ENCODE assay signal across 14 mouse cellular contexts in genomic region chr16:97930231-97930630, GRCm38 (mm10). TPM values are rescaled to one million over a fixed set of nuclear protein-coding genes. Genes with fewer than 3 reads are reported as not detected.
DNase-seq lines count a peak whose midpoint lies in the region; TF ChIP-seq lines count a peak whose summit lies in the region.
"Had no signal": no experiment of that assay in that cellular context is flagged by ENCODE, and none has a peak within 500 bp of the region (broad histone marks: within the 10 kb centered on the region; RNA-seq: fewer than 3 reads in every experiment).

No protein-coding gene starts in this region.

- H3K36me3 ChIP-seq in liver, adult 2 months (ENCODE audit: control insufficient read depth, insufficient read depth, low read length) = no peaks in the 10 kb centered on the region
- H3K36me3 ChIP-seq: embryonic facial prominence, embryonic 12.5 days; heart, embryonic 13.5 days; limb, embryonic 13.5 days; midbrain, embryonic 15.5 days had no signal

- H3K79me2 ChIP-seq in liver, adult 2 months (ENCODE audit: control insufficient read depth, insufficient read depth, low read length) = no peaks in the 10 kb centered on the region

- no peaks in the 10 kb centered on the region for H3K27me3 ChIP-seq in liver, adult 2 months (ENCODE audit: control insufficient read depth, insufficient read depth, low read length)
- H3K27me3 ChIP-seq: embryonic facial prominence, embryonic 12.5 days; heart, embryonic 13.5 days; limb, embryonic 13.5 days; midbrain, embryonic 15.5 days had no signal

- DNase-seq in heart, adult 18-20 months = peak; percentile 58 to 63
- no peak for DNase-seq in heart, postnatal 25 days (ENCODE audit: low spot score)
- peak; percentile 57 for DNase-seq in liver, adult 2 months (ENCODE audit: extremely low read depth, low read depth, low spot score)
- DNase-seq in liver = no peak
- peak; percentile 19 to 39 for DNase-seq in adrenal gland, postnatal 36 days
- peak; percentile 21 for DNase-seq in lung, postnatal 25 days (ENCODE audit: low spot score)
- no peak for DNase-seq in left cerebral cortex, adult 8-10 months (ENCODE audit: low spot score in 2 of 2)
- DNase-seq: cerebellum, adult 8-10 months; right cerebral cortex, adult 18-20 months had no signal

- intact Hi-C loops in heart, postnatal 25 days (cut with DNase I) = no loop called here

- H3K27ac ChIP-seq in liver, adult 2 months (replicated peaks; ENCODE audit: insufficient read depth, low read depth, low read length) = peak overlapping the region; percentile 52
- H3K27ac ChIP-seq: embryonic facial prominence, embryonic 12.5 days; heart, embryonic 13.5 days; limb, embryonic 13.5 days; midbrain, embryonic 15.5 days had no signal

- H3K9ac ChIP-seq in liver, adult 2 months (ENCODE audit: low read depth, low read length) = no peak overlapping the region
- H3K9ac ChIP-seq: embryonic facial prominence, embryonic 12.5 days; heart, embryonic 13.5 days; limb, embryonic 13.5 days; midbrain, embryonic 15.5 days had no signal

- H3K4me3 ChIP-seq in liver, adult 2 months (ENCODE audit: insufficient read depth, low read depth, low read length) = no peak overlapping the region
- H3K4me3 ChIP-seq: embryonic facial prominence, embryonic 12.5 days; heart, embryonic 13.5 days; limb, embryonic 13.5 days; megakaryocyte, embryonic 14.5 days; midbrain, embryonic 15.5 days had no signal

- peaks cover 3% of the 10 kb centered on the region for H3K4me1 ChIP-seq in liver, adult 2 months (ENCODE audit: control insufficient read depth, insufficient read depth, low read length)
- H3K4me1 ChIP-seq: embryonic facial prominence, embryonic 12.5 days; limb, embryonic 13.5 days; midbrain, embryonic 15.5 days had no signal

- no peak for TF ChIP-seq CTCF in liver, adult 2 months (IDR thresholded peaks at IDR 0.05; ENCODE audit: low read depth, low read length)

- TF ChIP-seq POLR2A in liver, adult 2 months (IDR thresholded peaks at IDR 0.05; ENCODE audit: extremely low read depth, insufficient read depth, low read length) = no peak

RNA-seq across cellular contexts. Expression of gene C2cd2, which starts 32.2 kb away (rescaled TPM):
- total RNA-seq in heart, adult 18-20 months (2021) = 10 to 100 TPM; 27.0 to 29.6 TPM
- 10 to 100 TPM; 20.2 to 25.2 TPM for total RNA-seq in heart, postnatal 25 days (2021)
- 56.7 and 57.1 TPM in 2 replicates for total RNA-seq in liver, adult 2 months (2014; rRNA removed)
- polyA plus RNA-seq in liver, adult 2 months (2012; rRNA removed) = 173 and 183 TPM in 2 replicates
- 10 to 100 TPM; 26.5 to 35.1 TPM for total RNA-seq in adrenal gland, postnatal 36 days (2021)
- total RNA-seq in left cerebral cortex, adult 8-10 months (2022) = 10 to 100 TPM; 15.5 to 17.0 (median 16.8) TPM

RNA-seq across cellular contexts. Expression of gene Zbtb21, which starts 32.2 kb away (rescaled TPM):
- total RNA-seq in heart, adult 18-20 months (2021) = 10 to 100 TPM; 10.9 to 11.4 TPM
- 10 to 100 TPM in 1 of 2 experiments, 1 to 10 TPM in 1; 7.0 to 10.9 TPM for total RNA-seq in heart, postnatal 25 days (2021)
- total RNA-seq in liver, adult 2 months (2014; rRNA removed) = 4.2 and 5.7 TPM in 2 replicates
- polyA plus RNA-seq in liver, adult 2 months (2012; rRNA removed) = 7.2 and 8.8 TPM in 2 replicates
- total RNA-seq in adrenal gland, postnatal 36 days (2021) = 10 to 100 TPM; 38.1 to 52.1 TPM
- total RNA-seq in left cerebral cortex, adult 8-10 months (2022) = 10 to 100 TPM; 20.8 to 32.5 (median 27.0) TPM

Comparison
In these comparisons a context has a peak if more than half of its experiments do, and no peak if none do; other contexts are left out.
1. DNase-seq: peak in heart, adult 18-20 months (2 of 2), liver, adult 2 months (single experiment), adrenal gland, postnatal 36 days (2 of 2) and lung, postnatal 25 days (single experiment); none in heart, postnatal 25 days (single experiment), liver (single experiment) and left cerebral cortex, adult 8-10 months (0 of 2).